Mouse (Mus musculus) ES-E14 (cell line): Measurements from ENCODE around the gene Msi2.

Source experiments
- CHD2 ChIP-seq: IDR thresholded peaks from 2 replicates; pipeline ENCODE4 v1.6.1; 2014; ENCODE audit warnings: mild to moderate bottlenecking, low read depth, low read length, inconsistent platforms
- ZC3H11A ChIP-seq: IDR thresholded peaks from 2 replicates; pipeline ENCODE4 v1.6.1; 2012; ENCODE audit warnings: low read depth, mild to moderate bottlenecking, inconsistent platforms, low read length, borderline replicate concordance

DNA sequence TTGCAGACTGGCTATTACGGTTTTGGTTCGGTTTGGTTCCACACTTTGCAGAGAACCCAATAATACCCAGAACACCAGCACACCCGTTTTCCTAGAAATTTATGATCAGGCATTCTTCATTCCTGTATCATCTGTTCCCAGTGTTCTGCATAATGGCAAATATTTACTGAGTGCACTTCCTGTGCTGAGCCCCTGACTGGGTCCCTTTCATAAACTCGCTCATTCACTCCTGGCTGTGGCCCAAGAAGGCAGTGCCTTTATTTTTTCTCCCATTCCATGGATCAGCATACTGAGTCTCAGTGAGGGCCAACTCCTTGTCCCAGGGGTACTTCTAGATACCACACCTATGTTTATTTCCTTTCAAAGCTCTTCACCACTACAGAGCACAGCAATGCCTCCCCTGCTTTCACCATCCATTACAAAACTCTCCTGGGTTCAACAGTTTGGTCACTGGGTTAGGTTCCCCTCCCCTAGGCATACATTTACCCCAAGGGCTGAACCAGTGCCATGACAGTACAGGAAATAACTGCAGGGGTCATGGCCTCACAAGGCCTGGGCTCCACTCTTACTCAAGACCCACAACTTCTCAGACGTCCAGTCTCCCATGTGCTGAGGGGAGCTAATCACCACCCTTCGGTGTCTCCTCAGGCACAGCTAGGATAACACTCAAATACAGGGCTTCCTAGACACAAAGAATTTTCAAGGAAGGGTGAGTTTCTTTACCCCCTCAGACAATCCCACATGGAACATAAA, 160.3 kb downstream of the Msi2 start:
- TF ChIP-seq ZC3H11A (no peak), CHD2 (no peak)
